Mouse (Mus musculus) A20 (cell line): ENCODE results near the gene Nacad.
A peak's percentile ranks its signal among the peaks of the same experiment; 100 is the strongest.

Source experiments
- DNase-seq: peaks from one replicate; pipeline ENCODE4 v3.0.0-alpha.2; 2011; ENCODE audit warnings: low read depth, low spot score

The Nacad gene

DNA sequence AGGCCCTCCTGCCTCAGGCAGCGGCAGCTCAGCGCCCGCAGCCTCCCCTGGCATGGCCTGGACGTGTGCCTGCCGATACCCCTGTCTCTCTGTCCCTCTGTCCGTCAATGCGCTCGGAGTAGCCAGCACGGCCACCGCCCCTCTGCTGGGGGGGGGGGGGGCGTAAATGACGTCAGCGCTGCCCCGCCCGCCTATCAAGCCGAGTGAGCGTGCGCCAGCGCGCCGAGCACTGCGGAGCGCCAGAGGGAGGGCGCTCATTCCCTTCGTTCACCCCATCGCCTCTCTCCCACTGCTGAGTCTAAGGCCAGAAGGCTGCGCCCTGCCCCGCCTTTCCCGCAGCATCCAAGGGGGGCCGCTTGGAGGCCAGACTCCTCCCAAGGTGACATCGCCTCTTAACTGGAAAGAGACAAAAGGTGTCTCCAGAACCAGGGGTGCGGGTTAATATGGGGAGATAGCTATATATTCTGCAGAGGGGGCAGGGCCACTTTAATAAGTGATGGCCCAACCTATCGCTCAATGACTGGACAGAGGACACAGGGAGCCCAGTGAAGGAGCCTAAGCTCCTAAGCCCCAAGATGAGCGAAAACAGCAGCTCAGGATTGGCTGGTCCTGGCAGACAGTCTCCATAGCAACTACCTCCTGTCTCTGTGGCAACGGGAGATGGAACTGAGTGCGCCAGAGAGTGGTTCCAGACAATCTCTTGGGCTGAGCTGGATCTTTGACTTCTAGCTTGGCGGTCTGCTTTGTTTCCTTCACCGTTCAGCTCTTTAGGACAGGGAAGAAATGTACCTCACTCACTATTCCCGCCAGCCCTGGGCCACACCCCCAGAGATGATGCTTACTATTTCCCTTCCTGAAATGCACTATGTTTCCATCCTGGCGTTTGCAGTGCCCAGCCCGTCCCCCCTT lies at the start of gene Nacad:
Gene Nacad, minus strand, starts transcription at position 563 of the 909 bp plus-strand sequence.
- DNase-seq, result no peak

DNA sequence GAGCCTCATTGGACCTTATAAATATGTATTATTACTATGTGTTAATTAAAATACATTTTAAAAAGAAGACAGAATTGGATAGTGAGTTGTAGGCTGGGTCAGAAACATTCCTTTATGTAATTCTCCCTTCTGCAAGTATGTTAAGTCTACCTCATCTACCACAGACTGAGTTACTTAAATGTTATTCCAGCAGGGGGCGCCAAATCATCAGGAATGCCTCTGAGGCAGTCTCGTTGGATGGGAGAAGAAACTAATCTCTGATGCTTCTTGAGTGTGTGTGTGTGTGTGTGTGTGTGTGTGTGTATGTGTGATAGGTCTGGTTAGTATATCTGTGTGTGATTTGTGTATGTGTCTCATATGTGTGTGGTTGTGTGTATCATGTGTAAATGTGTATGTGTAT lies 49.0 kb upstream of the Nacad start:
- peak; percentile 85 for DNase-seq

DNA sequence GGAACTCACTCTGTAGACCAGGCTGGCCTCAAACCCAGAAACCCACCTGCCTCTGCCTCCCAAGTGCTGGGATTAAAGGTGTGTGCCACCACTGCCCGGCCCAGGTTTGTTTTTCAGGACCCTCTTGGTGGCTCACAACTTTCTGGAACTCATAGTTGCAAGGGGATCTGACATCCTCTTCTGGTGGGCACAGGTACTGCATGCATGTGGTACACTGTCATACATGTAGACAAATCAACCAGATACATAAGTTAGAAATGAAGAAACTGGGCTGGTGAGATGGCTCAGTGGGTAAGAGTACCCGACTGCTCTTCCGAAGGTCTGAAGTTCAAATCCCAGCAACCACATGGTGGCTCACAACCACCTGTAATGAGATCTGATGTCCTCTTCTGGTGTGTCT lies 47.1 kb upstream of the Nacad start:
- peak; percentile 62 for DNase-seq

DNA sequence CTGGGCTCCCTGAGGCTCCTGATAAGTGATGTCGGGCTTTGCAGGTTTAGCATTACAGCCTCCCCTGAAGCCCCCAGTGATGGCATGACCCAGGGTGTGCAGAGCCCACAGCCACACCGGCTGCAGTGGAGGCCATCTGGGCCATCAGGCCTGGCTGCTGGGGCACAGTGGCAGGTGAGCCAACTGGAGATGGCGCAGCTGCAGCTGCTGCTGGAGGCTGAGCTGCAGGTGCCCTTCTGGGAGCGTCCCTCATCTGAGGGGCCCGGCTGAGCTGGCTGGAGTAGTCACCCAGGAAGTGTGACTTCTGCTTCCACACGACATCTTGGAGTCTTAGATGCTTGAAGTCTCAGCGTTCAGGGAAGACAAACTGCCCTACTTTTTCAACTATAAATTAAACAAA lies 44.7 kb upstream of the Nacad start:
- DNase-seq, result peak; percentile 85

DNA sequence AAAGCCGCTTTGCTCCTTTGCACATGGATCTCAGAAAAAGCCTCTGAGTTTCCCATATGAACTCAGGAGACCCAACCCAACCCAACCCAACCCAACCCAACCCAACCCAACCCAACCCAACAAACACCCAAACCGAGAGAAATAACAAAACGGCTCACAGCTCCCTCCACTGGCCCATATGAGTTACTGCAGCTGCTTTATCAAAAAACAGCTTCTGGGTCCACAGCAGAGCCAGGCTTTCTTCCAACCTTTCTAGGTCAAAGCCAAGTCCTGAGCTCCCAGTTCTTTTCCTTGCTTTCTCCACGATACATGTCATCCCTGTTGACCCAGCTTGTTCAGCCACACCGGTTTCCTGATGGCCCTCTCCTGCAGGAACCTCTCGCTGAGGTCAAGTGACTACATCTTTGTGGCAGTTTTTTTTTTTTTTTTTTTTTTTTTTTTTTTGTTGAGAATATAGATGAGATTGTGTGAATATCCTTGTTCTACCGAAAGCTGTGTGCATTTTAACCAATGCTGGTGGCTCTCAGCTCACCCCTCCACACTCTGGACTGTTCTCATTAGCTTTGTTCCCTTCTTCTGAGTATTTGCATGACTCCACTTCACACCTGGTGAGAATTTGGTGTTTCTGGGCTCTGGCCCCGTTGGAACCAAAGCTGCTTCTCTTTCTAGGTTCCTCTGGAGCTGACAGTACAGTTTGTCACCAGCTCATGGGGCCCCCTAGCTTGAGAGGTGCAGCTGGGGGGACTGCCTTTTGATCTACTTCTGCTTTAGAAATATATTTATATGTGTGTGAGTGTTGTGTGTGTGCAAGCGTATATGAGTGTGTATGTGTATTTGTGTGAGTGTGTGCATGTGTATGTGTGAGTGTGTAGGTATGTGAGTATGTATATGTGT lies 42.2 kb upstream of the Nacad start:
- peak; percentile 52 for DNase-seq

DNA sequence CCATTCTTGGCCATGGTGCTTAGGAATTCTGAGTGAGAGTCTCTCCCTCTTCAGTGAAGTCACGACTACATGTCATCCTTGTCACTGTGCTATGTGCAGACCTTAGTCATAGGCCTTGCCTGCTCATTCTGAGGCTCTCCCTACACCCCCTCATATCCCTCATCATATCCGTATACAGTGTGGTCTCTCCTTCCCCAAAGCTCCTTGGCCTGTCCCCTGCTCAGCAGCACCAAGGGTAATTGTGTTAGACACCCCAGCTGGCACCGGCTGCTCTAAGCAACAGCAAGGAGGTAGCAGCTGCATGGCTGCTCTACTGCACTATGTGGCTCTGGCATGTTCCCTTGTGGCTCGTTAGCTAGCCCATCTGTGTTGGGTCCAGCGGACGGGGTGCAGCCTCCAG lies 38.7 kb upstream of the Nacad start:
- DNase-seq, result no peak

DNA sequence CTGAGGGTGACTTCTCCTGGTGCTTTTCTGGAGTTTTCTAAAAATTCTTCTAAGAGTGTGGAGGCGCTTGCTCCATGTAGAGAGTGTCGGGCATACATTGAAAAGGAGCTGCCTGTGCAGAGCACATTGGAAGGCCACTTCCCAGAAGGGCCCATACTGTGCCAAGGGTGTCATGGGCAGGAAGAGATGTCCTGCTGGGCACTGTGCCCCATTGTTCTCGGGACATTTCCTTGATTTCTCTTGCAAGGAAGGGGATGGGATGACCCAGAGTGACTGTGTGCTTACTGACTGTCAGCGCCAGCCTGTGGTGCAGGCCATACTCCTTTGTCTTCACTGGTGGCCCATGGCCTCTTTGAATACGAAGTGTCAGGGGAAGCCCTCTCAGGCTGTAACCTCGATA lies 33.2 kb upstream of the Nacad start:
- DNase-seq, result no peak

DNA sequence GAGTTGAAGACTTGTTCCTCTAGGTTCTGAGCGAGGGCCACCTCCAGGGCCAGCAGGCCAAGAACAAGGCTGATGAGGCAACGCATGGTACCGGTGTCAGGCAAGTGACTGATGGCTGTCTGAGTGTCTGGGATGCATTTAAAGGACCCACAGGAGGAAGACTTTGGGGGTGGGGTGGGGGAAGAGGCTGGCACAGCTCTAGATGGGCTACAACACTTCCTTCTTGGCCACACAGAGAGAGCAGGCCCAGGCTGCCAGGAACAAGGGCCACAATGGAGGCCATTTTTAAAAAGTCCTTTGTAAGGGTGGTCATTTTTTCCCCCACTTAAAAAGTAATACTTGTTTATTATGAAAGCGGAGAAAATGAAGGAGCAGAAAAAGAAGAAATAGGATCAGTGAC lies 32.7 kb upstream of the Nacad start, which contains the start of gene Wap:
Gene Wap, minus strand, starts transcription at position 101 of the 400 bp plus-strand sequence.
- DNase-seq, result no peak

DNA sequence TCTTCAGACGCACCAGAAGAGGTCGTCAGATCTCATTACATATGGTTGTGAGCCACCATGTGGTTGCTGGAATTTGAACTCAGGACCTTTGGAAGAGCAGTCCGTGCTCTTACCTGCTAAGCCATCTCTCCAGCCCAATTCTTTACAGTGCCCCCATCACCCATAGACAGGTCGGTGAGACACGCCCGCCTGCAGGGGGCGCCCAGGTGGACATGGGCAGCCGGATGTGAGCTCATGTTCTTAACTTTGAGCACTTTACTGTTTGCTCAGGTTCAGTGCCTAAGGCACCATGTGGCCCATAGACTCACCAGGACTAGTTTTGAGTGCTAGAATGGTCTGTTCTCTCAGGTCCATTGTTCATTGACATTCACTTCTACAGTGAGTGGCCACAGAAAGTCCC lies 30.3 kb upstream of the Nacad start:
- DNase-seq, result peak; percentile 66

DNA sequence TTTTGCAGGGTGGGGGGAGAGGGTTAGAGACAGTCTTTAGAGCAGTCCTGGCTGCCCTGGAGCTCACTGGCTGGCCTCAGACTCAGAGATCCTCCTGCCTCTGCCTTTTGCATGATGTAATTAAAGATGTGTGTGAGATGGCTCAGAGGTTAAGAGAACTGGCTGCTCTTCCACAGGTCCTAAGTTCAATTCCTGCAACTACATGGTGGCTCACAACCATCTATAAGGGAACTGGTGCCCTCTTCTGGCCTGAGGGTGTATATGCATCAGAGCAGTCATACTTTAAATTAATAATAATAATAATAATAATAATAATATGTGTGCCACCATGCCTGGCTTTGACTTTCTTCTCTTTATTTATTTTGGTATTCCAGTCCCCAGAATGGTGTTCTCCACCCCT lies 23.8 kb upstream of the Nacad start:
- peak; percentile 68 for DNase-seq

DNA sequence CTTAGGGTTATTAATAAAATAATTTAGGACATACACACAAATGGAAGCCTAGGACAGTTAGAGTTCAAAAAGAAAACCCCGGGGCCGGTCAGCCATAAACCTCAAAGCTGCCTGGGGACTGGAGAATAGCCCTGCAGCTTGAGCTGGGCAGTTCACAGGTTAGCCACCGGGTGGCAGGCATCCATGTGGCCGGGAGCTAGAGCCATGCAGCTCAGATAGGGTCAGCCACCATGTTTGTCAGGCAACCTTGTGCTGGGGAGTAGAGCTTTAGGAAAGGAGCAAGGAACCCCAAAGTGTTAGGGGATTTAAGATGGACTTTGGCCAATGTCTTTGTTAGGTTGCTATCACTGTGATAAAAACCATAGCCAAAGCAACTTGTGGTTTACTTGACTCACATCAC lies 22.7 kb upstream of the Nacad start:
- DNase-seq, result peak; percentile 84

DNA sequence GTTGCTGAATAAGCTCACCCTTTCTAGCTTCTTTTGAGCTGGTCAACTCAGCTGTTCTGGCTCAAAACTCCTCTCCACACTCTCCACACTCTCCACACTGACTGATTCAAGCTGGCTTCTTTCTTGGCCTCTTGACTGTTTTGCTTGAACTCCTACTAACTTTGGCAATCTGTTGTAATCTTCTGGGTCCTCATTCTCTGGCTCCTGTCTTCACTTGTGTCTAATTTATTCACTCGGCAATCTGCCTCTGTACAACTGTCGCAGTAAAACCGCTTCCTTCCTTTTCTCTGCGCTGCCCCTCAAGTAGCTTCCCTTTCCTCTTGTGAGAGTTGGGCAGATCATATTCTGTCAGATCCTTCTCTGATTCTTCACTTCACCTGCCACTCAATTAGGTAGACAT lies 21.9 kb upstream of the Nacad start:
- DNase-seq, result peak; percentile 42

DNA sequence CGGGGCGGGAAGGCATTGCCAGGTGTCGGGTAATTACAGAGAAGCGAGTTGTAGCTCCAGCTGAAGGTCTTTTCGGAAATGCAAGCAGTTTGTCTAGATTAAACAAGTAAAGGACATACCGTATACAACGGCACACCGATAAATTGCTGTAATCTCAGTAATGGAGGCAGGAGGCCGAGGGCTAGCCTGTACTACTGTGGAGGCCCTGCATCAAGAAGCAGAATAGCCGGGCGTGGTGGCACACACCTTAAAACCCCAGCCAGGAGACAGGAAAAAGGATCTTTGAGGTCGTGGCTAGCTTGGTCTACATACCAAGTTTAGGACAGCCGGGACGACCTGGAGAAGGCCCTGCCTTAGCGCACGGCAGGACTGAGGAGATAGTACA lies 20.5 kb upstream of the Nacad start:
- no peak for DNase-seq

DNA sequence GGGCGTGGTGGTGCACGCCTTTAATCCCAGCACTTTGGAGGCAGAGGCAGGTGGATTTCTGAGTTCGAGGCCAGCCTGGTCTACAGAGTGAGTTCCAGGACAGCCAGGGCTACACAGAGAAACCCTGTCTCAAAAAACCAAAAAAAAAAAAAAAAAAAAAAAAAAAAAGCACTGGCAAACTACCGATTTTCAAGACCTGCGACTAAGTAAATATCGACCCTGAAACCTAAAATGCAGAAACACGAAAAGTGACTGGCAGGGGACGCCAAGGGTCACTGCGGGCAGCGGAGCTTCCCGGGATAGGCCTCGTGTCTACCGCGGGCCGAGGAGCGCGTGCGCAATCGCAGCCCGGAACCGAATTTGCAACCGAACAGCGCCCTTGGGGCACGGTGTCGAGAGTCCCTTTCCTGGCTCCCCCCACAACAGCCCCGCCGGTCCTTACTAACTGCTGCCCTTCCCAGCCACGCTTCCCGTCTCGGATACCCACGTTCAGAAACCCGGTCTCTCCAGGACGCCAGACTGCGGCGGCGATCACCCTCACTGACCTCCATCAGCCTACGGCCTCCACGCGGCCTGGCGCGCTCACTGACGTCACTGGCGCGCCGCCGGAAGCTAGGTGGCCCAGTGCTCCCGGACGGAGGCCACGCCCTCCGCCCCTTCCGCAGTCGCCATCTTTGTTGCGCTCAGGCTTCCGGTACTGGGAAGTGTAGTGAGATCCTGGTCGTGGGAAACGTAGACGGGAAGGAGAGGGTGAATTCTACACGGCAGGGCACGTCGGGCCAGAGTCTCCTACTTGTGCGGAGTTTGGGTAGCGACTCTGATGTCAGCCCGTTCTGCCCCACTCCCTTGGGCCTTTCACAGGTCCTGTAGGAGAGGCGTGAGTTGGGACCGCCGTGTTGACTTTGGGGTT lies 19.9 kb upstream of the Nacad start, which contains the start of gene Tbrg4:
Gene Tbrg4, minus strand, starts transcription at position 590 of the 910 bp plus-strand sequence.
- peak; percentile 98 for DNase-seq

DNA sequence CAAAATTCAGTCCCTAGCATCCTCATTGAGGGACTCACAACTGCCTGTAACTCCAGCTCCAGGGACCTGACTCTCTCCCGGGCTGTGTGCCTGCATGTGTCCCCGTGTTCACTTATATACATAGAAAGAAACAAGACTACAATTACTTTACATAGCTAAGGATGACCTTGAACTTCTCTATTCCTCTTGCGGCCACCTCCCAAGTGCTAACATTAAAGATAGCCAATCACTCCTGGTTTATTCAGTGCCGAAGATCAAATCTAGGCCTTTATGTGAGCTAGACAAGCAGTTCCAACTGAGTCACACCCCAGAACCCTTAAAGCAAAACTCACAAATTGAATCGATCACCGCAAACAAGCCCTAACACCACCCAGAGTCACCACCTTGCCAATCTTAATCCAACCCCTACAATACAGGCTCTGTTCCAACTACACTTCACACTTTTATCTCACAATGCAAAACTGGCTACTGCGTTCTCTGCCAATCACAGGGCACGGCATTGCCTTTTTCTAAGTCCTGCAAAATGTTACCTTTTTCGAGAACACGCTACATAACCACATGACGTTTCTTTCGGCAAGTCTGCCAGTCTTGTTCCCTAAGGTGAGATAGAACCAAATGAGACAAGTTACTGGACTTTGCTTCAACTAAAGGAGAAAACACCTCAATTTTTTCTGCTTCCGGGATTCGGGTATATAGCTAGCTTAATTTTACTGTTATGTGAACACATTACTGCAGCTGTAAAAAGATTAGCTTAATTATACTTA lies 18.9 kb upstream of the Nacad start:
- no peak for DNase-seq

DNA sequence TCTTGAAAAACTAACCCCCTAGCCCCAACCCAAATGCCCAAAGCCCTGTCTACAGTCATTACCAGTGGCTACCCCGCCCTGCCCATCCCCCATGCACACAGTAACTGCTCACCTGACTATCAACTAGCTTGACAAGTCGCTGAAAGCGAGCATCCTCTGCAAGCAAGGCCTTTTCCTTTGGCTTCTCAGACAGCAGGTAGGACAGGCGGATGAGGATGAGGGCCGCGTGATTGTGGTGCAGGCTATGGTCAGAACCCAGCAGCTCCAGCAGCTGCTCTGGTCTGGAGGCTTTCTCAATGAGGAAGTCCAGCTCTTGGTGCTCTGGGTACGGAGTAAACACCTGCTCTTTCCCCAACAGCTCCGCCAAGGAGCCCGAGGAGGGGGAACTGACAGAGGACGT lies 17.9 kb upstream of the Nacad start:
- no peak for DNase-seq

DNA sequence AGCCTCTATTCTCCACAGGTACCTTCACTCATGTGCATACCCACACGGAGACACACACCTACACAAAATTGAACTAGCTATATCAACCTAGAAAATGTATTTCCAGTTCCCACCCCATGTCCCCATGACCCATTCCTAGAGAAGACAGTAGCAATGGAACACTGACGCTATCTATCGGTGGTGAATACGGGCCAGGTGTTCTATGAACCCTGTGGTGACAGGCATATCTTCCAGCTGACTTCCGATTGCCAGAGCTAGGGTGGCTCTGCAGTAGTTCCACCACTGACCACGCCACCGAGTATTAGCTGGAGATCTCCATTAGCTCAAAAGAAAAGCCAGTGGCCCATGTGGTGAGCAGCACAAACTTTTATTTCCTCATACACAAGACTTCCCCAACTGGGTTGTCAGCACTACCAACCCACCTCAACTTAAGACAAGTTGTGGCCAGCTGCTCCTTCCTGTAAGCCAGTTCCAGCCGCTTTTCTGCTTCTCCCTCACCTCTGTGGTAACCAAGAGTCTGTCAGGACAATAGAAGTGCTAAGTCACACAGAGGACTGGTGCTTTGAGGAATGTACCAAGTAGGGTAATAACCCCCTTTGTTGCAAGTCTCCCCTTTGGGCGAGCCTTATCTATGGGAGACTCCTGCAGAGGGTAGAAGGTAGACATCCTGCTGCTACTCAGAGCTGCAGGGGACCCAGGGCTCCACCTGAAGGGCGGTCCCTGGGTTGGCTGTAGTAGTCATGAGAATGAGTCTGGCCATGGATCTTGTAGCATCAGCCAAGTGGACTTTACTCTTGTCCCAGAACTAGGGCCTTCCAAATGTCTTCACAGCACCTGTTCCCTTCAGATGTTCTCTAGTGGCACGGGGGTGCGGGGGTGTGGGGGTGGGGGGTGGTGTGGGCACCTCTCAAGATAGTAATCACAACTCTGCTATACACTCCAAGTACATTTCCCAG lies 9.7 kb upstream of the Nacad start:
- no peak for DNase-seq

DNA sequence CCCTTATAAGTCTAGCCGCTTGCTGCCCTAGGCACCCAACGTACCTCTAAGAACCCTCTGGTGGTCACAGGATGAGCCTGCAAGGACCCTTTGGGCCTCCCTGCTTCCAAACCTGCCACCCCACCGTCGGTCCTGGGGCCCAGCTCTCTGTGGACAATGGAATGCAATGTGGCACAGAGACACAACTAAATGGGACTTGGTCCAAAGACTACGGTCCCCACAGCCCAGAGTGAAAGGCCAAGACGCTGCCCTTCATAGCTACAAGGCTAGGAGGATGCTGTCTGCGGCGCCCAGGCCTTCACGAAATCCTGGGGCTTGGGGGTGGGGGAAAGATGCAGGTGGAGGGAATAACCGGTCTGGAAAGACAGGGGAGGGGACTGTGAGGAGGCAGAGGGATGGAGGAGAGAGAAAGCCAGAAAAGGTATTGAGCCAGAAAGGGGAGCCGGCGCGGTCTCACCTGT lies 802 bp downstream of the Nacad start:
- no peak for DNase-seq

DNA sequence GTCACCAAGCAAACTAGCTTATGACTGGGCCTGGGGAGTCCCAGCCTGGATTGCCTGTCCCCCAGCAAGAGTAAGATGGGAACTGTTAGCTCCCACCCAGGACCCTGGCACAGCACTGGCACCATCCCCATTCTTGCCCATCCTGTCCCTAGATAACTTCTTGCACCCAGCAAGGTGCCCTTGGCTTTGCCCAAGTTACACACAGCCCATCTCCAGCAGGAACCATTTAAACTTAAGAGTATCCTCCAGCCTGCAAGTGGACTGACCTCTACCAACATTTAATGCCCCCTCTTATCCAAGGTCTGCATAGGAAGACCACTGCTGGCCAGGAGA lies 1.3 kb downstream of the Nacad start:
- DNase-seq, result no peak
